Mouse (Mus musculus): ENCODE results near the gene Zfp983. TPM values are rescaled to one million over a fixed set of nuclear protein-coding genes. Genes with fewer than 3 reads are reported as not detected.

The Zfp983 gene
- polyA plus RNA-seq, 1 experiment = 6.3 TPM

DNA sequence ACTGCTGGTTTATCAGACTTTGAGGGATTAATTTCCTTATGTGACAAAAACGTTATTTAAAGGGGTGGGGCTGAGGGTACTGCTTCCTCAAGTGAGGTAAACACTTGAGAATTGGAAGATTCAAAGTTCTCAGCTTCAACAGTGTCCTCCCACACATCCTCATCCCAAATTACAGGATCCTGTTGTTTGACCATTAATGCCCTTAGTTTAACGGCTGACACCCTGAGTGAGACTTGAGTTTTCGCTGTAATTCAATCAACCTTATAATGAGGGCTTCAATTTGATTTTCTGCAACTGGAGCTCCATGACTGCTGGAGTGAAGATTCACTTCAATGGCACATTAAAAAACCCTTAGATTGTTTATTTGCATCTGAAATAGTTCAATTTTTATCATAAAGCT lies 42.9 kb downstream of the Zfp983 start:
- Histone ChIP-seq H3K4me3 (ENCODE audit: insufficient read depth, low read length) (no peak overlapping the region), H3K27ac (ENCODE audit: insufficient read depth, low read length) (no peak overlapping the region), H3K4me1 (ENCODE audit: control insufficient read depth, insufficient read depth, low read length) (no peaks in the 10 kb centered on the region)
- TF ChIP-seq CTCF (IDR thresholded peaks at IDR 0.05; ENCODE audit: extremely low read depth, insufficient read depth, low read length) (no peak), POLR2A (IDR thresholded peaks at IDR 0.05; ENCODE audit: extremely low read depth, insufficient read depth, low read length) (no peak)

DNA sequence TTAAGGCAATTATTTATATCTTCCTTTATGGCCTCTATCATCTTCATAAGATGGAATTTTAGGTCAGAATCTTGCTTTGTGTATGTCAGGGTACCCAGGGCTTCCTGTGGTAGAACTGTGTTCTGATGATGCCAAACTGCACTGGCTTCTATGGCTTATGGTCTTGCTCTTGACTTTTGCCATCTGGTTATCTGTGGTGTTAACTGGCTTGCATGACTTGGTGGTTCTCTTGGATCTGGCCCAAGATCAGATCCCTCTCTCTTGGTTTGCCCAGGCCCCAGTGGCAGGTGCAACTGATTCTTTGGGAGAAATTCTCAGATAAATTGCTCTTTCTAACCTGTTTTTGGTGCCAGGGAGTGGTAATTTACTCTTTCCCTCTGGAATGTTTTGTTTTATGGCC lies 45.6 kb downstream of the Zfp983 start:
- no peak for TF ChIP-seq CTCF (IDR thresholded peaks at IDR 0.05; ENCODE audit: extremely low read depth, insufficient read depth, low read length)
- no peak for TF ChIP-seq POLR2A (IDR thresholded peaks at IDR 0.05; ENCODE audit: extremely low read depth, insufficient read depth, low read length)
- H3K4me3 ChIP-seq (ENCODE audit: insufficient read depth, low read length) = no peak overlapping the region
- H3K4me1 ChIP-seq (ENCODE audit: control insufficient read depth, insufficient read depth, low read length) = no peaks in the 10 kb centered on the region

DNA sequence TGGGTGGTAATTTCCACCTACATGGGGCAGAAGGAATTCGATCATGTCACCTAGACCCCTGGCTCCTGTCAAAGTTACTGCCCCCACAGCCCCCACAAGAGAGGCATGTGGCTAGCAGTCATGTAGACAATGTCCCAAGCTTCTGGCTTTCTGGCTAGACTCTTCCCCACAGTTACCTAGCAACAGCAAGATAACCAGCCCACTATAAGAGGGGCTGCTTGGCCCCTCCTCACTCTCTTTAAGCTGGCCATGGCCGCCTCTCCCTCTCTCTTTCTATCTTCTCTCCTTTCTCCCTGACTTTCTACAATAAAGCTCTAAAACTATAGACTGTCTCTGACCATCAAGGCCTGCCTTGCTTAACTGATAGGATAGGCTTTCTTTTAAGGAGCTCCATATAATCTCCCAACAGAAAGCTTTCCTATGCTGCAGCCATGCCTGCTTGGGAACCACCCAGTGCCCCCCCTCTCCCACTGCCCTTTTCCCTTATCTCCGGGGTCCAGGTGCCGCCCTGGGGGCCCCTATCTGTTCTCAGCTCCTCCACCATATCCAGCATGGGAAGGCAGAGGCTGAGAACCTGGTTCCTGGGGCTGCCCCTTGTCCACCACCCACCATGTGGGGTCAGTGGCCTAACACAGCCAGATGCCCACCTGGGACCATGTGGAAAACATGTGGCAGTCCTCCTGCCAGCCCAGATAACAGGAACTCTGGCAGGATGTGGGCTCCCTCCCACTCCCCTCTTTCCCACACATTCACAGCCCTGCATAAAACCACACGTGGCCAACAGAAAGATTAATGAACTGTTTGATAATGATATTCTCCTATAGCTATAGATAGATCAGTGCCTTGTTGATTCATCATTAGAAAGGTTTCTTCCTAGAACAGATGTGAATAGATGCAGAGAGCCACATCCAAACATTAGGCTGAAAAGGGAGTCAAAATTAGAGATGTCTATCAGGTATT lies 52.1 kb downstream of the Zfp983 start:
- H3K4me1 ChIP-seq (ENCODE audit: control insufficient read depth, insufficient read depth, low read length) = no peaks in the 10 kb centered on the region
- TF ChIP-seq POLR2A (IDR thresholded peaks at IDR 0.05; ENCODE audit: extremely low read depth, insufficient read depth, low read length) (no peak), CTCF (IDR thresholded peaks at IDR 0.05; ENCODE audit: extremely low read depth, insufficient read depth, low read length) (no peak)
- no peak overlapping the region for H3K27ac ChIP-seq (ENCODE audit: insufficient read depth, low read length)
- H3K4me3 ChIP-seq (ENCODE audit: insufficient read depth, low read length) = no peak overlapping the region

More for the DNA sequence above, 45.6 kb downstream of the Zfp983 start:
- H3K27ac ChIP-seq (ENCODE audit: insufficient read depth, low read length) = no peak overlapping the region

DNA sequence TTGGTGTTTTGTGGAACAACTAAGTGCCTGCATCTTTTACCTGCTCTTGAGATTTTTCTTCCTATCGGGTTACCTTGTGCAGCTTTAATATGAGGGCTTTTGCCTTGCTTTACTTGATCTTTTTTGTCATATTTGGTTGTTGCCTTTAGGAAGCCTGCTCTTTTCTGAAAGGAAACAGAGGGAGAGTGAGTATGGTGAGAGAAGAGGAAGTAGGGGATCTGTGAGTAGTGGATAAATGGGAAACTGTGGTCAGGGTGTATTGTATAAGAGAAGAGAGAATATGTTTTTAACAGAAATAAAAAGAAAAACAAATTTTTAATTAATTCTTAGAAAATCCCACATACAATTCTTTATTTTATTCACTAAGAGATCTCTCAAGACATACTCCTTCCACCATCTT lies 53.0 kb downstream of the Zfp983 start:
- Histone ChIP-seq H3K4me1 (ENCODE audit: control insufficient read depth, insufficient read depth, low read length) (no peaks in the 10 kb centered on the region), H3K27ac (ENCODE audit: insufficient read depth, low read length) (no peak overlapping the region), H3K4me3 (ENCODE audit: insufficient read depth, low read length) (no peak overlapping the region)
- TF ChIP-seq CTCF (IDR thresholded peaks at IDR 0.05; ENCODE audit: extremely low read depth, insufficient read depth, low read length) (no peak), POLR2A (IDR thresholded peaks at IDR 0.05; ENCODE audit: extremely low read depth, insufficient read depth, low read length) (no peak)

DNA sequence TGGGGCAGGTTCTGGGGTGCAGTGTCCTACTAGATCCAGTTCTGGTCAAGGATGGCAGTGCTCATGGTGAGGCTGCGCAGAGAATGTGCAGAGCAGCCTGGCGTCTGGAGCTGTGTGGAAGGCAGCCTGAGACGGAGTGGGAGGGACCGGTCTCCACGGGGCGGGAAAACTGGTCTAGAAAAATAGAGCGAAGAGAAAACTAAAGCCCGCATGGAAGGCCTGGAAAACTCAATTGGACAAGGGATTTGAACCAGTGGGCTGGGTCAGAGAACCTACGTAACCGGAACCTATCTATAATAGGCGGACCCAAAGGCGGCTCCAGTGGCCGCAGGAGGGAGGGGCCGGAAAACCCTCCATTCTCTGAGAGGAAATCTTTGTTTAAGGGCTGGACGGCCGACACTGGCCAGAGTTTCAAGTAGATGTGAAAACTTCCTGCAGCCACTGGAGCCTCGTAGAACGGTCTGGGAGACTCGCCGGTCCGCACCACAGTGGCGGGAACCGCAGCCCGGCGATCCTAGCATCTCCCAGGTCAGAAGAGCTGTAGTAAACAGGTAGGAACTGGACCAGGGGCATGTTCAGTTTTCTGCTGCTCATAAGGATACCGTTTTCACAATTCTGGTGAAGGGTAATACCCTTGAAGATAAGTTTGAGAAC lies 57.0 kb downstream of the Zfp983 start, which contains the start of gene Zfp760:
Gene Zfp760, plus strand, starts transcription at position 399 of the 654 bp plus-strand sequence.
- Histone ChIP-seq H3K4me3 (ENCODE audit: insufficient read depth, low read length) (peak within 1 kb of the TSS; percentile 55), H3K4me1 (ENCODE audit: control insufficient read depth, insufficient read depth, low read length) (no peaks in the 10 kb centered on the region), H3K27ac (ENCODE audit: insufficient read depth, low read length) (peak within 1 kb of the TSS; percentile 38; the same call in 1 of the 2 replicates)
- TF ChIP-seq CTCF (IDR thresholded peaks at IDR 0.05; ENCODE audit: extremely low read depth, insufficient read depth, low read length) (no peak), POLR2A (IDR thresholded peaks at IDR 0.05; ENCODE audit: extremely low read depth, insufficient read depth, low read length) (0 out of 2 replicates have a peak, but pooled peaks have one; percentile 38)

DNA sequence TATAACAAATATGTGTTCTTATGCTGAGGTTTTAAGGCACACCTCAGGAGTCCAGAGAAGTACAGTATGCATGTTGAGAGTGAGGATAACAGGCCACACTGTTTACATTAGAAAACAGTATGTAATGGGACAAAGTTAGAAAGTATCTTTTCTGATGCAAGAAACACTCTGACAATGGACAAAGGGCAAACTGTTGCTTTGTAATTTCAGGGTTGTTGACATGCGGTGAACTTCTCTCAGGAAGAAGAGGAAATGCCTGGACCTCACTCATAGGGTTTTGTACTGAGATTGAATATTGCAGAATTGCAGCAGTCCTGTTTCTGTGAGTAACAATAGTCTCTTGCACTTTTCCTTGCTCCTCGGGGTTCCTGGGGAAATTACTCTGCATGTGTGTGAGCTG lies 58.0 kb downstream of the Zfp983 start:
- Histone ChIP-seq H3K4me1 (ENCODE audit: control insufficient read depth, insufficient read depth, low read length) (no peaks in the 10 kb centered on the region), H3K4me3 (ENCODE audit: insufficient read depth, low read length) (no peak overlapping the region; the same call in 1 of the 2 replicates), H3K27ac (ENCODE audit: insufficient read depth, low read length) (no peak overlapping the region)
- no peak for TF ChIP-seq CTCF (IDR thresholded peaks at IDR 0.05; ENCODE audit: extremely low read depth, insufficient read depth, low read length)
- TF ChIP-seq POLR2A (IDR thresholded peaks at IDR 0.05; ENCODE audit: extremely low read depth, insufficient read depth, low read length) = no peak

Other genes starting within 250 kb of the Zfp983 start
- gene Zfp54, start 227.4 kb upstream of the Zfp983 start, polyA plus RNA-seq (2012; rRNA removed) = 1.0 and 1.2 TPM in 2 replicates
- 3.2 and 3.7 TPM in 2 replicates for gene Zfp51, start 200.2 kb upstream of the Zfp983 start, polyA plus RNA-seq (2012; rRNA removed)
- 2.9 TPM in 2 replicates for gene Zfp53, start 161.6 kb upstream of the Zfp983 start, polyA plus RNA-seq (2012; rRNA removed)
- 2.4 and 3.2 TPM in 2 replicates for gene Zfp52, start 115.1 kb upstream of the Zfp983 start, polyA plus RNA-seq (2012; rRNA removed)
- gene Zfp948, start 83.6 kb upstream of the Zfp983 start, polyA plus RNA-seq (2012; rRNA removed) = 9.8 and 11.2 TPM in 2 replicates
- 2.3 and 5.4 TPM in 2 replicates for gene Gm10226, start 41.2 kb downstream of the Zfp983 start, polyA plus RNA-seq (2012; rRNA removed)
- 5.8 TPM in 2 replicates for gene Zfp760, start 57.1 kb downstream of the Zfp983 start, polyA plus RNA-seq (2012; rRNA removed)
- gene Zfp229, start 80.2 kb downstream of the Zfp983 start, polyA plus RNA-seq (2012; rRNA removed) = 1.1 and 1.5 TPM in 2 replicates
- gene Zfp820, start 195.1 kb downstream of the Zfp983 start, polyA plus RNA-seq (2012; rRNA removed) = 0.40 and 0.48 TPM in 2 replicates